Mouse (Mus musculus) spleen, postnatal 4 days (tissue): ENCODE measurements at regions not wholly inside any gene's neighbourhood (a gene's known extent, or its start where the extent isn't known, plus 50 kb on each side); places are given as distances from the start of the nearest gene placed in this dataset.

Source experiments
- DNase-seq, 2 experiments: peaks; one replicate each; pipeline ENCODE4 v3.0.0; 2022; ENCODE audit warnings: low spot score in 2 of 2

GRCm38 (mm10) chr3:147180711-147181110 is 328.5 kb downstream of the Ttll7 start:
- DNase-seq, result no peak

- DNase-seq, result no peak
These were observed 329.6 kb downstream of the Ttll7 start for GRCm38 (mm10) chr3:147181501-147182365.

DNA sequence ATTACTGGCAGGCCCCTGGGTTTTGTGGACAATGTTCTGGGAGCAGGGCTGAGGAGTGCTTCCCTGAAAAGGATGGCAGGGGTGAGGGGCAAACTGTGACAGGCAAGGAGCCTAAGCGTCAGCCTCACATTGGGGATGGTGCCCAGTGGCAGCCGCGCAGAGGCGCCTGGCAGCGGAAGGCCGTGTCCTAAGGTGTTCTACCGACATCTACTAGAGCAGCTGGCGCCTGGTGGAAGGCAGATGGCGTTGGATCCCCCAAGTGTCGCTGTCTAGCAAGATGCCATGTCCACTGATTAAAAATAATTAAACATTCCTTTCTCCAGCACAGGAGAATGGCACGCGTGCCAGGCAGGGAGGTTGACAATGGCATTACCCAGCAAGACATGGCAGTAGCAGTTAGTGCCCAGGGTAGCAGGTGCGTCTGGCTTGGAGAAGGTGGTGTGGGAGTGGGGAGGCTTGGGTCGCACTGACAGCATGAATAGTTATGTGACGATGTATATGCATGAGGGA is 330.3 kb downstream of the Ttll7 start:
- no peak for DNase-seq

DNA sequence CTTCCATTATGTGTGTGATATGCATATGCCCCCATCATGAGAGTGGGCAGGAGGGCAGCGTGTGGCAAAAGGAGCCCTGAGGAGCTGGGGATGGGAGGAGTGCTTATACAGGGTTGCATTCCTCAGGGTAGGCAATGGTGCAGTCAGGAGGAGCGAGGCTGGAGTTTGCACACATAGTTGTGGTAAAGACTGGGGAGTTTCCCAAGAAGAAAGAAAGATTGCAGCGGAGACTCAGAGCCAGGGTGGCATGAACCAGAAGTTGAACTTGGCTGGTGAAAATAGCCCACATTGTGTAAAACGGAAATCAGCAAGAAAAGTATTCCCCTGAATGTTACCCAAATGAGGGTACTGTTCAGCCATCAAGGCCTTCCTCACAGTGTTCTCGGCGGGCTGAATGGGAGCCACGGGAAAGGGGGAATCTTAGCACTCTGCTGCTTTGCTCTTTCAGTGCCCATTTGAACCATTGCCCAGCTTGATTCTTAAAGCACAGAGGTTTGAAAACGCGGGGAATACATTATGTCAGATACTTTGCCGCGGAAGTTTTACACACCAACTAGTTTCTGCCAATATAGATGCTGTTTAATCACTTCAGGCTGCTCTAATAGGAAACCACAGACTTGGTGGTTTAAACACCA is 331.6 kb downstream of the Ttll7 start:
- DNase-seq, result no peak

DNA sequence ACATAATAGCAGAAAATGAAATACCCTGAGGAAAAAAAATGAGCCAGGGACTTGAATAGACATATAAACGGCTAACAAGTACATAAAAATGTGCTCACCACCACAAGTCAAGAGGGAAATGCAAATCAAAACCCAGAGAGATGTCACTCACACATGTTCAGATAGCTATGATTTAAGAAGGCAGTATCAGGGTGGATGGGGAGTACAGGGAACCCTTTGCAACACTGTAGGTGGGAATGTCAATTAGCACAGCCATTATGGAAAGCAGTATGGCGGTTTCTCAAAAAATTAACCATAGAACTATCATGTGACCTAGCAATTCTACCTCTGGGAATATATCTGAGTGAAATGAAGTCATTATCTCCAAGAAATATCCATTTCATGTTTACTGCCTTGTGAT is 337.6 kb downstream of the Ttll7 start:
- no peak for DNase-seq

GRCm38 (mm10) chr3:147196626-147197025 is 344.5 kb downstream of the Ttll7 start:
- no peak for DNase-seq

DNA sequence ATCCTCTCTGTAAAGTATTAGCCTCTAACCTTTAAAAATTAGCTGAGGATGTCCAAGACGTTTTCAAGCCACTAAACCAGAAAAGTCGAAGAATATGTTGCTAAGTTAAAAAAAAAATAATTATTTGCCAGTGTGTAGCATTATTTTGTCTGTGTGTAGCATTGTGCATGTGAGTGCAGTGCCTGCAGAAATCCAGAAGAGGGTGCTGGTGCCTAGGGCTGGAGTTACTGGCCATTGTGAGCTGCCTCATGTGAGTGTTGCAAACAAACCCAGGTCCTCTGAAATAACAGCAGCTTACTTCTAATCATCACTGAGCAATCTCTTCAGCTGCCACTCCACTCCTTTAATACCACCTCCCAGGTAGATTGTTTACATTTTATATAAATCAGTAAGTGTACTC is 345.0 kb downstream of the Ttll7 start:
- no peak for DNase-seq

GRCm38 (mm10) chr3:147211127-147211940 is 359.2 kb downstream of the Ttll7 start:
- DNase-seq, result no peak

- no peak for DNase-seq
These were observed 376.5 kb downstream of the Ttll7 start for GRCm38 (mm10) chr3:147228663-147229062.

- DNase-seq, result no peak
These were observed 378.4 kb downstream of the Ttll7 start for GRCm38 (mm10) chr3:147230594-147230993.

DNA sequence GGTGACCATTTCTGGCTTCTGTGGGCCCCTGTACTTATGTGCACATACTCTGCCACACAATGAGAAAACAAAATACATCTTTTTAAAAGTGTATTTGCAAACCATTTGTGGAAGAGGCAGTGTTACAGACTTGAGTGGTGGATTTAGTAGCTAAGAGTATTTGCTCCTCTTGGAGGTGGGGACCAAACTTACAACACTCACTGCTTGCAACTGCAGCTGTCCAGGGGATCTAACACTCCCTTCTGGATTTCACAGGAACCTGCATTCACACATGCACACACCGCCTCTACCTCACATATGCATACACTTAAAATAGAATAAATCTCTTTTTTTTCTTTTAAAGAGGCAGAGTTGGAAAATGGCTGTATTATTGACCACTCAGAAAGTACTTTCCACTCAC is 386.2 kb downstream of the Ttll7 start:
- no peak for DNase-seq

- no peak for DNase-seq
These were observed 388.5 kb downstream of the Ttll7 start for GRCm38 (mm10) chr3:147240651-147241050.

- DNase-seq, result no peak
These were observed 392.8 kb downstream of the Ttll7 start for GRCm38 (mm10) chr3:147244911-147245430.

DNA sequence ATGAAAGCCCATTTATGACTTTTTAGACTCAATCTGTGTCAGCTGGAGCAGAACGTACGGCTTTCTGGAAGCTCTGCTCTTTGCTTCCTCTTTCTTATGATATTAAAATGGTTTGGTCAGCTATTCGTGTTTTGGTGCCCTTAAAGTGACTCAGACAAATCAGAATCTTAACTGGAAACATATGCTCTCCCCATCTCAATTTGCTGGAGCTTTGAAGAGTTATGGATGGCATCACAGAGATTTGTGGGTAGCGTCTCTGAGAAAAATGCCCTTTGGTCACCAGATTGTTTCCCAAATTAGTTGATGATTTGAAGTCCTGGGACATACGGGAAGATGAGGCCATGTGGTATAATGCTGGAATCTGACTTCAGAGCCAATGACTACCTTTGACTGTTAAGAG is 394.0 kb downstream of the Ttll7 start:
- DNase-seq, result no peak

DNA sequence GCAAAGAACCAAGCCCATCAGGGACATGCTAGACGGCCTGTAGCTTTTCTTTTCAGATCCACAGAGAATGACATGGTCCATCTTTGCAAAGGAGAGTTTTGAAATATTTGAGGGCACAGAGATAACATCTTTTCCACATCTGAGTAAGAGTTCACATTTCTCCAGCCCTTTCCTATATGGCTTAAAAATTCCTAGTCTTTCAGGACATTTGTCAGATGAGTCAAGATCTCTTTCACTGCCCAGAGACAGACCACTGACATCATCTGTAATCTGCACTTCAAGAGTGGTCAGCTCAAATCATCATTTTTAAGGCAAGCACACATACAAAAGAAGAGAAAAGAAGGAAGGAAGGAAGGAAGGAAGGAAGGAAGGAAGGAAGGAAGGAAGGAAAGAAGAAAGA is 397.3 kb downstream of the Ttll7 start:
- no peak for DNase-seq

DNA sequence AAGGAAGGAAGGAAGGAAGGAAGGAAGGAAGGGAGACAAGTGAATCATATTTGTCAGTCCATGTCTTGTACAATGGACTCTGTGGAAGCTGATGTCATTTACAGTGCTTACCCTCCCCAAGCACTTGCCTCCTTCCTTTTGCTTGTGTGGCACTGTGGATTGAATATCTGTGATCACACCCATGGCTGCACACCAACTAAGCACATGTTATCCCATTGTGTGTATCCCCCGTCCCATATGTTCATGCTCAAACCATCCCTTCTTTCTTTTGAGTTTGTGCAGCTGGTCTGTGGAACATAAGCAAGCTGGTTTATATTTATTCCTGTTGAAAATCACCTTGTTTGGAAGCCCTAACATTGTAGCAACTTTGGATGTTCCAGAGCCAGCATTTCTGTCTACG is 397.7 kb downstream of the Ttll7 start:
- DNase-seq, result no peak

DNA sequence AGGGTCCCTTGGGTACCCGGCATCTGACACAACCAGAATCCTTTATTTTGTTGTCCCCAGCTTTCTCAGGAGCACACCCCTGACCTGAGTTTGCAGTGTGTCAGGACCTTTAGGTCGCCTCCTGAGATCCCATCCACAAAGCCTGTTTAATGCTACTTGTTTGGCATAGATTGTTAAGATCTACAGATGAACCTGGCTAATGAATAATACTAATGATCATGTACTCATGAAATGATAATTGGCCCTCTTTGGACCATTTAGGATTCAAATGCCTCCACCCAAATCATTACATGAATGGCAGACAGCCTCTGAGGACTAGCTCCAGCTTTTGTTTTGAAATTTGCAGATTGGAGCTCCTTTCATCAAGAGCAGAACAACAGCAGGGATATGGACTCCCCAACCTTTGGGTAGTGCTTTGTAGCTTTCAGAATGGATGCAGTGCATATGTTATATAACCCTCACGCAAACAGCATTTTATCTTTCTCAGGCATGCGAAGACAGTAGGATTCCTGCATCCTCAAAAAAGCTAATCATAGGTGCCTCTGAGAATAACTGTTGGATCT is 400.1 kb downstream of the Ttll7 start:
- no peak for DNase-seq

- no peak for DNase-seq
These were observed 400.6 kb downstream of the Ttll7 start for GRCm38 (mm10) chr3:147252812-147253211.

DNA sequence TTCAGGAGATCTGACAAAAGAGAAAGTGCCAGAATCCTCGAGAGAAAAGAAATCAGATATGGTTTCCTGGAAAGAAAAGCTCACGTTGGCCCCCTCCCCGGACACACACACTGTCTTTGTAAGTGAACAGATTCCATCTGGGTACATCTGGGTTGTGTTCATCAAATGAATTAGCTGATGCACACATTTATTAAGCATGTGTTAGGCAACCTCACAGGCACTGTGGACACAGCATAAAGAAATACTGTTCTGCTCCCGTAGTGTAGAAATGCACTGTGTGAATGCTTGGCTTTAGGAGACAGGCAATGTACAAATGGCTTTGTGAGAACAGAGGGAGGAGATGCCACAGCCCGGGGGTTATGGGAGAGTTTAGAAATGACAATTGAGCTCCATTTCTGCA is 402.3 kb downstream of the Ttll7 start:
- no peak for DNase-seq

DNA sequence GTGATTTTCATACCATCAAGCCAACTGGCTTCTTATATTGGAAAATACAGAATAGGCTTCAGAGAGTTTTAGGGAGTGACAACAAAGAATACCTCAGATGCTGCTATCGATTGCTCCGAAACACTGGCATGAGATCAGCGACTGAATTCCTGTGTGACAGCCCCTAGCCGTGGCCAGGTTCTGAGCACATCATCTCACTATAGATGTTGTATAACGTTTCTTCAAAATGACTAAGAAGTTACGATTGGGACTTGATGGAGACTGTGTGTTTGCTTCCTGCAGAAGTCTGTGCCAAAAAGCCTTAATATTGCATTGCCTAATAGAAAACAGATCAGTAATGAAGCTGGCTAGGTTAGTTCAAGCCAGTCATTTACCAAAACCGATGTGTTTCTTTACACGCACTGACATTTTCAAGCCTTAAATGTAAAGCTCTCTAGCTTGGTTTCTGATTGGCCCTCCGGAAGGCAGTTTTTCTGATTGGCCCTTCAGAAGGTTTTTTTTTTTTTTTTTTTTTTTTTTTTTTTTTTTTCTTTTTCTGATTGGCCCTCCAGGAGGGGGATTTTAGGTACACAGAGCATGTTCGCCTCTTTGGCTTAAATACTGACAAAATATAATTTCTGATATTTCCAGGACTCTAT is 408.9 kb downstream of the Ttll7 start:
- no peak for DNase-seq

DNA sequence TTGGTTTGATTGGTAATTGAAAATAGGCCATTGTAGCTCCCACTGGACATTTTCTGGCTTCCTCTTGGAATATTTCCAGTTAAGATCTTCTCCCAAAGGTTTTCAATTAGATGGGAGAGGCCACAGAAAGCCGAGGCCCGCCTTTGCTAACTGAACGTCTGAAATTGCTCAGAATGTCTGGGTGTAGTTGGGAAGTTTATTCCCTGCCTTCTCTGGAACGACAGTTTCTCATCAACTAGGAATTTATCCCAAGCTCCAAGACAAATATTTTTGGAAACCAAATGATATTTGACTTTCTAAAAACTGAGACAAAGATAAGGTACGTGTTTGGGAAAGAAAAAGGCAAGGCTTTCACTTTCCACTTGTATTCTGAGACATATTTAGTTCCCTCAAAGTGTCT is 414.4 kb downstream of the Ttll7 start:
- DNase-seq, result no peak
